Mouse (Mus musculus): ENCODE data around the gene A26c2. TPM values are rescaled to one million over a fixed set of nuclear protein-coding genes. Genes with fewer than 3 reads are reported as not detected.

Gene A26c2
- not detected in 2 replicates for polyA plus RNA-seq (2015; fragmentation: Nextera tagmentation; extraction: Ambion mirVana)

- H3K4me2 ChIP-seq (ENCODE audit: low read depth, low read length), result no peak within 1 kb of the TSS
- no peaks in the 10 kb centered on the region for H3K27me3 ChIP-seq (ENCODE audit: control insufficient read depth, insufficient read depth, low read depth, low read length)
- WGBS (ENCODE audit: insufficient replicate concordance), result 63% methylated on average over 7 of the region's 7 CpGs
- ATAC-seq (ENCODE audit: low read depth), result no peak
- no peaks in the 10 kb centered on the region for H3K4me1 ChIP-seq (ENCODE audit: control insufficient read depth, low read depth, low read length)
- H3K27ac ChIP-seq (ENCODE audit: low read length), result no peak within 1 kb of the TSS
- H3K9ac ChIP-seq (ENCODE audit: low read depth, low read length), result no peak within 1 kb of the TSS
- no peaks in the 10 kb centered on the region for H3K9me3 ChIP-seq (replicated peaks; ENCODE audit: control insufficient read depth, low read length)
- H3K36me3 ChIP-seq (ENCODE audit: control insufficient read depth, insufficient read depth), result no peaks in the 10 kb centered on the region
- H3K4me3 ChIP-seq (ENCODE audit: low read depth, low read length), result no peak within 1 kb of the TSS
Measured at GRCm38 (mm10) chr7:62823573-62823972, at the start of gene A26c2. Gene A26c2, minus strand, starts transcription at chr7:62823673.

GRCm38 (mm10) chr7:62851471-62851870 lies 28.0 kb upstream of the A26c2 start:
- no peak overlapping the region for H3K27ac ChIP-seq (ENCODE audit: low read length)
- ATAC-seq (ENCODE audit: low read depth), result no peak
- H3K27me3 ChIP-seq (ENCODE audit: control insufficient read depth, insufficient read depth, low read depth, low read length), result no peaks in the 10 kb centered on the region
- H3K9ac ChIP-seq (ENCODE audit: low read depth, low read length), result no peak overlapping the region
- no peak overlapping the region for H3K4me3 ChIP-seq (ENCODE audit: low read depth, low read length)
- H3K36me3 ChIP-seq (ENCODE audit: control insufficient read depth, insufficient read depth), result no peaks in the 10 kb centered on the region
- peaks cover 2% of the 10 kb centered on the region; the same call in 1 of the 2 replicates for H3K9me3 ChIP-seq (replicated peaks; ENCODE audit: control insufficient read depth, low read length)
- no peak overlapping the region for H3K4me2 ChIP-seq (ENCODE audit: low read depth, low read length)
- no peaks in the 10 kb centered on the region for H3K4me1 ChIP-seq (ENCODE audit: control insufficient read depth, low read depth, low read length)

Data from liver, embryonic 16.5 days (tissue).